Mouse (Mus musculus): ENCODE results near the gene Sgcd.

- TF ChIP-seq POLR2A (IDR thresholded peaks at IDR 0.05; ENCODE audit: borderline replicate concordance, control insufficient read depth, low read depth, low read length) (no peak), CTCF (IDR thresholded peaks at IDR 0.05; ENCODE audit: control insufficient read depth, insufficient read depth, low read length) (no peak)
These were observed 546.5 kb downstream of the Sgcd start for GRCm38 (mm10) chr11:47442266-47442665.
